In genomic region chr7:81993140-81993539, GRCm38 (mm10) we compare ENCODE assay signal across 12 mouse cellular contexts. TPM values are rescaled to one million over a fixed set of nuclear protein-coding genes. Genes with fewer than 3 reads are reported as not detected.
DNase-seq lines count a peak whose midpoint lies in the region; ATAC-seq and TF ChIP-seq lines count a peak whose summit lies in the region.
"Had no signal": no experiment of that assay in that cellular context is flagged by ENCODE, and none has a peak within 500 bp of the region (broad histone marks: within the 10 kb centered on the region; RNA-seq: fewer than 3 reads in every experiment).

No protein-coding gene starts in this region.

- no peak overlapping the region for H3K4me3 ChIP-seq in forebrain, embryonic 14.5 days (ENCODE audit: low read depth, low read length)
- H3K4me3 ChIP-seq in forebrain, embryonic 13.5 days, result no peak overlapping the region
- no peak overlapping the region for H3K4me3 ChIP-seq in intestine, embryonic 15.5 days (replicated peaks)
- no peak overlapping the region for H3K4me3 ChIP-seq in intestine, postnatal 0 days (ENCODE audit: low read depth, low read length)
- H3K4me3 ChIP-seq in neural tube, embryonic 11.5 days (ENCODE audit: low read depth, low read length), result no peak overlapping the region; the same call in 1 of the 2 replicates
- H3K4me3 ChIP-seq in stomach, embryonic 15.5 days (replicated peaks), result peak overlapping the region; percentile 54; the same call in 1 of the 2 replicates

- H3K4me1 ChIP-seq in forebrain, embryonic 14.5 days (ENCODE audit: control insufficient read depth, insufficient read depth, low read length), result no peaks in the 10 kb centered on the region
- H3K4me1 ChIP-seq in forebrain, embryonic 13.5 days, result peaks cover 14% of the 10 kb centered on the region
- H3K4me1 ChIP-seq in intestine, embryonic 15.5 days (replicated peaks), result peaks cover 12% of the 10 kb centered on the region
- H3K4me1 ChIP-seq in intestine, postnatal 0 days (replicated peaks; ENCODE audit: control insufficient read depth, insufficient read depth, low read length), result no peaks in the 10 kb centered on the region
- 0 out of 2 replicates have a peak, but pooled peaks cover 6% of the 10 kb centered on the region for H3K4me1 ChIP-seq in neural tube, embryonic 11.5 days (ENCODE audit: control insufficient read depth, insufficient read depth, low read length)
- H3K4me1 ChIP-seq in stomach, embryonic 15.5 days, result peaks cover 16% of the 10 kb centered on the region

- WGBS in forebrain, embryonic 14.5 days, result 32% methylated on average over 7 of the region's 7 CpGs
- WGBS in forebrain, embryonic 13.5 days, result 38% methylated on average over 7 of the region's 7 CpGs
- 61% methylated on average over 7 of the region's 7 CpGs for WGBS in intestine, embryonic 15.5 days
- 53% methylated on average over 7 of the region's 7 CpGs for WGBS in intestine, postnatal 0 days
- WGBS in neural tube, embryonic 11.5 days, result 37% methylated on average over 7 of the region's 7 CpGs
- 52% methylated on average over 7 of the region's 7 CpGs for WGBS in stomach, embryonic 15.5 days

- H3K9ac ChIP-seq in forebrain, embryonic 14.5 days (ENCODE audit: low read length), result no peak overlapping the region
- H3K9ac ChIP-seq in forebrain, embryonic 13.5 days, result no peak overlapping the region
- H3K9ac ChIP-seq in intestine, embryonic 15.5 days, result no peak overlapping the region
- H3K9ac ChIP-seq in intestine, postnatal 0 days (ENCODE audit: low read depth, low read length), result no peak overlapping the region
- H3K9ac ChIP-seq in neural tube, embryonic 11.5 days (ENCODE audit: low read length), result no peak overlapping the region
- H3K9ac ChIP-seq in stomach, embryonic 15.5 days, result no peak overlapping the region

- no peaks in the 10 kb centered on the region for H3K36me3 ChIP-seq in forebrain, embryonic 14.5 days (ENCODE audit: control insufficient read depth, insufficient read depth, low read length)
- no peaks in the 10 kb centered on the region for H3K36me3 ChIP-seq in forebrain, embryonic 13.5 days (ENCODE audit: poor library complexity, severe bottlenecking)
- no peaks in the 10 kb centered on the region for H3K36me3 ChIP-seq in intestine, embryonic 15.5 days
- no peaks in the 10 kb centered on the region for H3K36me3 ChIP-seq in intestine, postnatal 0 days (ENCODE audit: control insufficient read depth, insufficient read depth)
- H3K36me3 ChIP-seq in neural tube, embryonic 11.5 days (ENCODE audit: control insufficient read depth, insufficient read depth, low read length), result no peaks in the 10 kb centered on the region
- no peaks in the 10 kb centered on the region for H3K36me3 ChIP-seq in stomach, embryonic 15.5 days

- no peak overlapping the region for H3K27ac ChIP-seq in forebrain, embryonic 14.5 days (ENCODE audit: low read depth, low read length)
- no peak overlapping the region for H3K27ac ChIP-seq in forebrain, embryonic 13.5 days
- no peak overlapping the region for H3K27ac ChIP-seq in intestine, embryonic 15.5 days
- no peak overlapping the region for H3K27ac ChIP-seq in intestine, postnatal 0 days (ENCODE audit: low read depth, low read length)
- H3K27ac ChIP-seq in neural tube, embryonic 11.5 days (ENCODE audit: low read depth, low read length), result no peak overlapping the region
- 0 out of 2 replicates have a peak overlapping the region, but pooled peaks have one; percentile 57 for H3K27ac ChIP-seq in stomach, embryonic 15.5 days

- no peaks in the 10 kb centered on the region for H3K9me3 ChIP-seq in forebrain, embryonic 14.5 days (replicated peaks; ENCODE audit: control insufficient read depth, low read length)
- no peaks in the 10 kb centered on the region for H3K9me3 ChIP-seq in forebrain, embryonic 13.5 days (replicated peaks)
- H3K9me3 ChIP-seq in intestine, embryonic 15.5 days, result no peaks in the 10 kb centered on the region
- H3K9me3 ChIP-seq in intestine, postnatal 0 days (ENCODE audit: control insufficient read depth), result no peaks in the 10 kb centered on the region
- H3K9me3 ChIP-seq in neural tube, embryonic 11.5 days (ENCODE audit: control insufficient read depth, low read length), result no peaks in the 10 kb centered on the region
- no peaks in the 10 kb centered on the region for H3K9me3 ChIP-seq in stomach, embryonic 15.5 days

- no peak for ATAC-seq in forebrain, embryonic 14.5 days
- no peak for ATAC-seq in forebrain, embryonic 13.5 days
- ATAC-seq in intestine, embryonic 15.5 days, result no peak
- ATAC-seq in intestine, postnatal 0 days, result no peak
- ATAC-seq in neural tube, embryonic 11.5 days (ENCODE audit: insufficient read depth, low FRiP score, low TSS enrichment), result no peak
- ATAC-seq in stomach, embryonic 15.5 days (ENCODE audit: insufficient read depth, low FRiP score, low read depth), result no peak
- ATAC-seq: inflammation-experienced regulatory T-cells, adult 6 months had no signal

- no peak for TF ChIP-seq CTCF in intestine, postnatal 0 days (IDR thresholded peaks at IDR 0.05; ENCODE audit: low read depth)

- peak overlapping the region; percentile 91; the same call in 1 of the 2 replicates for H3K4me2 ChIP-seq in forebrain, embryonic 14.5 days (ENCODE audit: low read length)
- H3K4me2 ChIP-seq in forebrain, embryonic 13.5 days, result no peak overlapping the region
- peak overlapping the region; percentile 97 for H3K4me2 ChIP-seq in intestine, embryonic 15.5 days (replicated peaks)
- H3K4me2 ChIP-seq in intestine, postnatal 0 days (replicated peaks; ENCODE audit: low read depth), result no peak overlapping the region; the same call in 1 of the 2 replicates
- H3K4me2 ChIP-seq in neural tube, embryonic 11.5 days (ENCODE audit: low read depth), result peak overlapping the region; percentile 89
- peak overlapping the region; percentile 96; the same call in 1 of the 2 replicates for H3K4me2 ChIP-seq in stomach, embryonic 15.5 days

- peaks cover 71% of the 10 kb centered on the region for H3K27me3 ChIP-seq in forebrain, embryonic 14.5 days (replicated peaks; ENCODE audit: control insufficient read depth, insufficient read depth, low read length)
- H3K27me3 ChIP-seq in forebrain, embryonic 13.5 days, result peaks cover 83% of the 10 kb centered on the region
- peaks cover 54% of the 10 kb centered on the region for H3K27me3 ChIP-seq in intestine, embryonic 15.5 days (replicated peaks)
- H3K27me3 ChIP-seq in intestine, postnatal 0 days (replicated peaks; ENCODE audit: control insufficient read depth, insufficient read depth, low read length), result peaks cover 60% of the 10 kb centered on the region
- peaks cover 62% of the 10 kb centered on the region for H3K27me3 ChIP-seq in neural tube, embryonic 11.5 days (ENCODE audit: control insufficient read depth, insufficient read depth, low read length)
- peaks cover 35% of the 10 kb centered on the region for H3K27me3 ChIP-seq in stomach, embryonic 15.5 days (replicated peaks)

- no peak for DNase-seq in forebrain, embryonic 14.5 days (ENCODE audit: low spot score)
- no peak for DNase-seq in neural tube, embryonic 11.5 days (ENCODE audit: low spot score)
- no peak for DNase-seq in neural tube, embryonic 10.5 days (ENCODE audit: extremely low spot score, low spot score)
- DNase-seq in layer of hippocampus, adult 11-12 months (ENCODE audit: low spot score), result no peak
- DNase-seq: cerebellum, adult 18-20 months; liver; thymus, adult 18-20 months had no signal

RNA-seq across cellular contexts. Expression of gene Bnc1, which starts 1.0 kb away (rescaled TPM):
- polyA plus RNA-seq in forebrain, embryonic 14.5 days (2014; fragmentation: Nextera tagmentation; extraction: Ambion mirVana), result 0.06 and 0.15 TPM in 2 replicates
- not detected in 2 replicates for polyA plus RNA-seq in forebrain, embryonic 13.5 days (2015; fragmentation: Nextera tagmentation; extraction: Ambion mirVana)
- polyA plus RNA-seq in intestine, embryonic 15.5 days (2015; fragmentation: Nextera tagmentation; extraction: Ambion mirVana), result 2.8 and 3.7 TPM in 2 replicates
- polyA plus RNA-seq in intestine, postnatal 0 days (2015; fragmentation: Nextera tagmentation; extraction: Ambion mirVana), result 0.76 and 0.93 TPM in 2 replicates
- 3.3 and 4.6 TPM in 2 replicates for polyA plus RNA-seq in neural tube, embryonic 11.5 days (2014; fragmentation: Nextera tagmentation; extraction: Ambion mirVana)
- polyA plus RNA-seq in stomach, embryonic 15.5 days (2015; fragmentation: Nextera tagmentation; extraction: Ambion mirVana), result 3.8 and 4.0 TPM in 2 replicates
- polyA plus RNA-seq: inflammation-experienced regulatory T-cells, adult 6 months had no signal

RNA-seq across cellular contexts. Expression of gene Hdgfl3, which starts 58.9 kb away (rescaled TPM):
- 62.2 and 62.3 TPM in 2 replicates for polyA plus RNA-seq in forebrain, embryonic 14.5 days (2014; fragmentation: Nextera tagmentation; extraction: Ambion mirVana)
- 51.3 and 55.3 TPM in 2 replicates for polyA plus RNA-seq in forebrain, embryonic 13.5 days (2015; fragmentation: Nextera tagmentation; extraction: Ambion mirVana)
- polyA plus RNA-seq in intestine, embryonic 15.5 days (2015; fragmentation: Nextera tagmentation; extraction: Ambion mirVana), result 10.1 and 10.9 TPM in 2 replicates
- 7.1 and 8.3 TPM in 2 replicates for polyA plus RNA-seq in intestine, postnatal 0 days (2015; fragmentation: Nextera tagmentation; extraction: Ambion mirVana)
- polyA plus RNA-seq in neural tube, embryonic 11.5 days (2014; fragmentation: Nextera tagmentation; extraction: Ambion mirVana), result 37.5 and 40.3 TPM in 2 replicates
- polyA plus RNA-seq in stomach, embryonic 15.5 days (2015; fragmentation: Nextera tagmentation; extraction: Ambion mirVana), result 12.0 and 12.4 TPM in 2 replicates

Comparison
In these comparisons a context has a peak if more than half of its experiments do, and no peak if none do; other contexts are left out.
1. H3K4me2 ChIP-seq: peak in forebrain, embryonic 14.5 days (single experiment), intestine, embryonic 15.5 days (single experiment), neural tube, embryonic 11.5 days (single experiment) and stomach, embryonic 15.5 days (single experiment); none in forebrain, embryonic 13.5 days (single experiment) and intestine, postnatal 0 days (single experiment).